Mouse (Mus musculus) brain, embryonic 14.5 days (tissue): ENCODE measurements around the gene Daam1. TPM values are rescaled to one million over a fixed set of nuclear protein-coding genes. Genes with fewer than 3 reads are reported as not detected.

Source experiments
- DNase-seq: peaks from one replicate; pipeline ENCODE4 v3.0.0-alpha.2; 2011; ENCODE audit warnings: low read depth
- CTCF ChIP-seq: fragments of 200-500 bp; IDR thresholded peaks from 2 replicates; pipeline ENCODE4 v1.5.1; 2012; ENCODE audit warnings: inconsistent platforms, mild to moderate bottlenecking, moderate library complexity, borderline replicate concordance; ENCODE audit not compliant: insufficient read depth, insufficient read length; ENCODE audit errors: extremely low read depth
- POLR2A ChIP-seq: fragments of 200-500 bp; IDR thresholded peaks from 2 replicates; pipeline ENCODE4 v1.6.1; 2012; ENCODE audit warnings: mild to moderate bottlenecking, inconsistent platforms, borderline replicate concordance; ENCODE audit not compliant: poor library complexity, insufficient read depth, insufficient read length, severe bottlenecking; ENCODE audit errors: extremely low read depth
- polyA plus RNA-seq: library from polyadenylated mRNA; depleted of rRNA; stranded (reverse); fragments of >200 nt; gene quantifications from 2 replicates; pipeline ENCODE4 v1.2.3, GENCODE M21; 2012

Gene Daam1
- polyA plus RNA-seq, 1 experiment: 47.3 TPM

- DNase-seq: no peak
- TF ChIP-seq CTCF: no peak
- TF ChIP-seq POLR2A: no peak
Measured at GRCm38 (mm10) chr12:71809550-71809949, 21.3 kb upstream of the Daam1 start.

GRCm38 (mm10) chr12:71812567-71812966, 18.3 kb upstream of the Daam1 start:
- DNase-seq: no peak
- no peak for TF ChIP-seq POLR2A
- TF ChIP-seq CTCF: no peak

- TF ChIP-seq CTCF (no peak), POLR2A (no peak)
Measured at GRCm38 (mm10) chr12:71813251-71813650, 17.6 kb upstream of the Daam1 start.

GRCm38 (mm10) chr12:71813761-71814160, 17.1 kb upstream of the Daam1 start:
- TF ChIP-seq CTCF (no peak), POLR2A (no peak)
- DNase-seq: no peak

More at GRCm38 (mm10) chr12:71813251-71813650, 17.6 kb upstream of the Daam1 start:
- no peak for DNase-seq

DNA sequence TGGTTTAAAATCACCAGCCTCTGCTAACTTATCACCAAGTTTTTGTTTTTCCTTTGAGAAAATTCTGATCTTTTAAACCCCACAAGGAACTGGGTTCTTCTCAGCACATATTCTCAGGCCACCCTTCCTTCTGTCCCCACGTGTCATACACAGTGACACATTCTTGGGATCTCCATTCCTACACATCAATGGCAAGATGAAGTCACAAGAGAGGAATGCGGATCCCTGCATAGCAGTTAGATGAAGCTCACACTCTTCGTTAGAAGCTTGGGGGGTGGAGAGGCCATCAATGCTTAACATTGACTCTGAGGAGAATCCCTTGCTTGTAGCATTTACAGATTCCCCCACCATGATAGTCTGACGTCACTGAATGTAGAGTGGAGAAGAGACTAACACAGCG, 10.8 kb upstream of the Daam1 start:
- TF ChIP-seq POLR2A (no peak), CTCF (no peak)
- no peak for DNase-seq

- DNase-seq: no peak
- TF ChIP-seq POLR2A (no peak), CTCF (no peak)
Measured at GRCm38 (mm10) chr12:71821272-71821671, 9.6 kb upstream of the Daam1 start.

GRCm38 (mm10) chr12:71821743-71822142, 9.1 kb upstream of the Daam1 start:
- DNase-seq: peak; percentile 37
- TF ChIP-seq CTCF (no peak), POLR2A (no peak)

GRCm38 (mm10) chr12:71824927-71825326, 6.0 kb upstream of the Daam1 start:
- DNase-seq: no peak
- no peak for TF ChIP-seq CTCF
- TF ChIP-seq POLR2A: no peak

DNA sequence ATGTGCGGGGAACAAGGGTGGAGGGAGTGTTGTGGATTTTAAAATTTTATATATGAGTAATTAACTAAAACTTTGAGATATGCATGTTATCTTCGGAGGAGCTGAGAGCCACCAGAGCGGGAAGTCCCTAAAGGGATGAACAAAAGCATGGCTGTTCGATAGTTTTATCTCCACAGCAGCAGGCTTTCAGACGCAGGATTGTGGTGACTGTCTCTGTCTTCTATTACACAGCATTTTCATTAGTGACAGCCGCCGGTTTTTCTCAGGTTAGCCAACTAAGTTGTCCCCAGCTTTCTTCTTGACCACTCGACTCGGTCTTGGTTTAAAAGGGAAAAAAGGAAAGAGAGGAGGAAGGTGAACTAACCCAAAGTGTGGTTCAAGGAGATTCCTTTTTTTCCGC, 739 bp upstream of the Daam1 start:
- TF ChIP-seq CTCF: no peak
- TF ChIP-seq POLR2A: no peak
- DNase-seq: no peak

DNA sequence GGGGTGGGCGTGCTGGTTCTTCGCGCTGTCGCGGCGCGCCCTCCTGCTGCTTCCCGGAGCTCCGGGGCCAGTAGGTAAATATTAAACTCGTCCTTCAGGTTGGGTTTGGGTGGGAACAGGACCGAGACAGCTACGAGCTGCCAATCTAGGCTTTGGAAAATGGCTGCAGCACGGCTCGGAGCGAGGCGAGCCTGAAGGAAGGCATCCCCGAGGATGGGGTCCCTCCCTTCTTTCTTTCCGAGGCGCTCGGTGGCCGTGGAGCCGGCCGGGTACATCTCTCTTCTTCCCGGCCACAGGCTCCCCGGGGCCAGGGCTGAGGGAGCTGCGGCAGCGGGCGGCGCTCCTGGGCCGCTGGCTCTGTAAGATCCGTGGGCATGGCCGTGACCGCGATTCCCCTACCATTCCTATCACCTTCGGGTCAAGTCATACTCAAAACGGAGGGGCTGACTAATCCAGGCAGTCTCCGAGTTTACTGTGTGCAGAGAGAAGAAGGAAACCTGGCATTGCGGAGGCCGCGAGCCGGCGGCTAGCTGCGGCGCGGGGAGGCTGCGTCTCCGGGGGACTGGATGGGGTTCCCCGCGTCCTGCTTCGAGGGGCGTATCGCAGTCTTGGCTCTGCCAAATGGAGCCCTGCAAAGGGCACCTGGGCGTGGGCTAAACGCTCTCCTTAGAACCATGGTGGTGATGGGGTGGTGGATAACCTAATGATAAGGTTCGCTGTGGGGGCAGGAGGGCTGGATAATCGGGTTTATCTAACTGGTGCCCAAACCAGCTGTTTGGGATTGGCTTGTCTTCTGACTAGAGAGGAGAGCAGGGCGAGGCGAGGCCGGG, 595 bp downstream of the Daam1 start:
- no peak for DNase-seq
- TF ChIP-seq CTCF (no peak), POLR2A (no peak)

GRCm38 (mm10) chr12:71832225-71832624, 1.3 kb downstream of the Daam1 start:
- DNase-seq: peak; percentile 94
- TF ChIP-seq CTCF (no peak), POLR2A (no peak)

DNA sequence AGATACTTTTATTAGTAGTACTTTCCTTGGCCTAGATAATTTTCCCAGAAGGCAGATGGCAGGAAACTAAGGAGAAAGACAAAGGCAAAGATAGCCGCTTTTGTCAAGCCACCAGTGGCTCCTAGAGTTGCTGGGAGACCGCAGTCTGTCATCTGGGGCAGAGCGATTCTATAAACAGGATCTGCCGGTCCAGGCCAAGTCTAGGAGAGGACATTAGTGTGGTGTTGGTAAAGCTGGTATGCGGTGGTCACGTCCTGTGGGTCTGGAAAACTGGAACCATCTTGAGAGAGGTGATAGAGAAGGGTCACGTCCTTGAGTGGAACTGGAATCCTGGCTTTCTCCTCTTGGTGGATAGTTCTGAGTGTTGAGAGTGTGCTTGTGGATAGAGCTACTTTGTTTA, 3.2 kb downstream of the Daam1 start:
- no peak for DNase-seq
- TF ChIP-seq CTCF (no peak), POLR2A (no peak)
